Mouse (Mus musculus): ENCODE measurements around the gene Tas2r113. TPM values are rescaled to one million over a fixed set of nuclear protein-coding genes. Genes with fewer than 3 reads are reported as not detected.
"Not testable (repeated sequence)": the region's sequence is repeated elsewhere in the genome, so short reads cannot be mapped to it uniquely, and the experiment has no call there.

The Tas2r113 gene
- polyA plus RNA-seq (2012): not detected in 2 replicates

DNA sequence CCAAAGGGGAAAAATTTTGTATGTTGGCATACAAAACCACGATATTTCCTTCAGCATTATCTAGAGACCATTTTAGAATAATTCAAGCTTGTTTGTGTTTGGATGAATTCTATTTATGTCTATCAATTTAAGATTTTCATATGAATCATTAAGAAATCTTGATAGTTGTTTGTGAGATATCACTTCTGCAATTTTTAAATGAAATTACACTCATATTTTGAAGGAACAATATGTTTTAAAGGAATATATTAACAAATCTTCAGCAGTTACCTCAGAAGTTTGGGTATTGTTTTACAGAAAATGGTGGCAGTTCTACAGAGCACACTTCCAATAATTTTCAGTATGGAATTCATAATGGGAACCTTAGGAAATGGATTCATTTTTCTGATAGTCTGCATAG lies at the start of gene Tas2r113:
Gene Tas2r113 (plus strand): TSS at position 301 of the 400 bp plus-strand sequence.
- Histone ChIP-seq H3K4me1 (ENCODE audit: control insufficient read depth) (no peaks in the 10 kb centered on the region), H3K27me3 (ENCODE audit: control insufficient read depth) (no peaks in the 10 kb centered on the region), H3K4me3 (replicated peaks) (no peak within 1 kb of the TSS), H3K36me3 (ENCODE audit: control insufficient read depth) (no peaks in the 10 kb centered on the region), H3K9me3 (ENCODE audit: control insufficient read depth, low read length) (no peaks in the 10 kb centered on the region; the same call in 1 of the 2 replicates)
- TF ChIP-seq TAL1 (IDR thresholded peaks at IDR 0.05; ENCODE audit: low read length) (no peak), GATA1 (IDR thresholded peaks at IDR 0.05; ENCODE audit: low read length) (no peak)

DNA sequence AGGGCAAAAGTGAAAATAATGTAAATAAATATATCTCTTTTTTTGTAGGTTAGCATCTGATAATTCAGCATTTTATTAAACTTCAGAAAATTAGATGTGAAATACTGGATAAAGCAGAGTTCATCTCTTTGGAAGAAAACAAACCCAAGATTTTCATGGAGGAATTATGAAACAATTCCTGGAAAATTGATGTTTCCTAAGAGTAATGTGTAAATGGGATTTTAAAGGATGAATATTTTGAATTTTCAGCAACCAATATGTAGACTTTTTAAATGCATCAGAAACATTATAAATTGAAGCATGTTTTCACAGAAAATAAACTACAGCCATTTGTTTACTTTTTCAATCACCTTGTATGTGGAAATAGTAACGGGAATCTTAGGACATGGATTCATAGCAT lies 46.0 kb upstream of the Tas2r113 start, which contains the start of gene Tas2r123:
Gene Tas2r123 (plus strand): TSS at position 301 of the 400 bp plus-strand sequence.
- H3K9me3 ChIP-seq (ENCODE audit: control insufficient read depth, low read length): no peaks in the 10 kb centered on the region
- no peak within 1 kb of the TSS for H3K4me3 ChIP-seq (replicated peaks)
- no peaks in the 10 kb centered on the region for H3K36me3 ChIP-seq (ENCODE audit: control insufficient read depth)
- no peaks in the 10 kb centered on the region for H3K4me1 ChIP-seq (ENCODE audit: control insufficient read depth)
- TF ChIP-seq GATA1 (IDR thresholded peaks at IDR 0.05; ENCODE audit: low read length) (no peak), TAL1 (IDR thresholded peaks at IDR 0.05; ENCODE audit: low read length) (no peak)
- H3K27me3 ChIP-seq (ENCODE audit: control insufficient read depth): no peaks in the 10 kb centered on the region

GRCm38 (mm10) chr6:132855138-132855537 lies 37.7 kb upstream of the Tas2r113 start, which contains the start of gene Tas2r116:
Tas2r116 (plus strand) TSS chr6:132855438.
- H3K4me1 ChIP-seq (ENCODE audit: control insufficient read depth): no peaks in the 10 kb centered on the region
- H3K9me3 ChIP-seq (ENCODE audit: control insufficient read depth, low read length): no peaks in the 10 kb centered on the region
- no peak for TF ChIP-seq TAL1 (IDR thresholded peaks at IDR 0.05; ENCODE audit: low read length)
- no peak for TF ChIP-seq GATA1 (IDR thresholded peaks at IDR 0.05; ENCODE audit: low read length)
- no peaks in the 10 kb centered on the region for H3K36me3 ChIP-seq (ENCODE audit: control insufficient read depth)
- H3K27me3 ChIP-seq (ENCODE audit: control insufficient read depth): no peaks in the 10 kb centered on the region
- H3K4me3 ChIP-seq (replicated peaks): no peak within 1 kb of the TSS

DNA sequence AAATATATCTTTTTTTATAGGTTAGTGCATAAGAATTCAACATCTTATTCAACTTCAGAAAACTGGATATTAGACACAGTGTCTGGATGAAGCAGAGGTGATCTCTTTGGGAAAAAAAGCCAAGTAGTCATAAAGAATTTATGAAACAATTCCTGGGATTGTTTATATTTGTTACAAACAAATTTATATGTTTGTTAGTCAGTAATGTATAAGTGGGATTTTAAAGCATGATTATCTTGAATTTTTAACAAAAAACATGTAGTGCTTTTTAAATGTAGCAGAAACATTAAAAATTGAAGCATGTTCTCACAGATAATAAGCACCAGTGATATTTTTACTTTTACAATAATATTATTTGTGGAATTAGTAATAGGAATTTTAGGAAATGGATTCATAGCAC lies 25.1 kb upstream of the Tas2r113 start, which contains the start of gene Tas2r110:
Gene Tas2r110 (plus strand): TSS at position 301 of the 400 bp plus-strand sequence.
- Histone ChIP-seq H3K36me3 (ENCODE audit: control insufficient read depth) (no peaks in the 10 kb centered on the region), H3K4me3 (replicated peaks) (no peak within 1 kb of the TSS), H3K27me3 (ENCODE audit: control insufficient read depth) (no peaks in the 10 kb centered on the region), H3K4me1 (ENCODE audit: control insufficient read depth) (no peaks in the 10 kb centered on the region), H3K9me3 (ENCODE audit: control insufficient read depth, low read length) (no peaks in the 10 kb centered on the region)
- no peak for TF ChIP-seq GATA1 (IDR thresholded peaks at IDR 0.05; ENCODE audit: low read length)
- no peak for TF ChIP-seq TAL1 (IDR thresholded peaks at IDR 0.05; ENCODE audit: low read length)

- no peak for TF ChIP-seq TAL1 (IDR thresholded peaks at IDR 0.05; ENCODE audit: low read length)
- TF ChIP-seq GATA1 (IDR thresholded peaks at IDR 0.05; ENCODE audit: low read length): no peak
- H3K9me3 ChIP-seq (ENCODE audit: control insufficient read depth, low read length): no peaks in the 10 kb centered on the region; the same call in 1 of the 2 replicates
- no peaks in the 10 kb centered on the region for H3K36me3 ChIP-seq (ENCODE audit: control insufficient read depth)
- H3K4me1 ChIP-seq (ENCODE audit: control insufficient read depth): no peaks in the 10 kb centered on the region
- no peaks in the 10 kb centered on the region for H3K27me3 ChIP-seq (ENCODE audit: control insufficient read depth)
- no peak within 1 kb of the TSS for H3K4me3 ChIP-seq (replicated peaks)
Observed at GRCm38 (mm10) chr6:132909351-132909750, 16.5 kb downstream of the Tas2r113 start, which contains the start of gene Tas2r125. Tas2r125 (plus strand) TSS chr6:132909651.

GRCm38 (mm10) chr6:132941376-132941775 lies 48.6 kb downstream of the Tas2r113 start:
- H3K9me3 ChIP-seq (ENCODE audit: control insufficient read depth, low read length); H3K4me1 ChIP-seq (ENCODE audit: control insufficient read depth); H3K36me3 ChIP-seq (ENCODE audit: control insufficient read depth); H3K4me3 ChIP-seq (replicated peaks); H3K27me3 ChIP-seq (ENCODE audit: control insufficient read depth): not testable (repeated sequence)

Other genes starting within 250 kb of the Tas2r113 start
- gene A630073D07Rik, start 241.5 kb upstream of the Tas2r113 start, polyA plus RNA-seq (2012): not detected in 2 replicates
- gene Tas2r120, start 236.1 kb upstream of the Tas2r113 start, polyA plus RNA-seq (2012): not detected in 2 replicates
- not detected in 2 replicates for gene Tas2r121, start 192.0 kb upstream of the Tas2r113 start, polyA plus RNA-seq (2012)
- not detected in 2 replicates for gene Tas2r122, start 181.1 kb upstream of the Tas2r113 start, polyA plus RNA-seq (2012)
- gene Tas2r115, start 155.0 kb upstream of the Tas2r113 start, polyA plus RNA-seq (2012): not detected in 2 replicates
- gene Tas2r124, start 138.3 kb upstream of the Tas2r113 start, polyA plus RNA-seq (2012): not detected in 2 replicates
- gene Tas2r102, start 130.9 kb upstream of the Tas2r113 start, polyA plus RNA-seq (2012): not detected in 2 replicates
- not detected in 2 replicates for gene Tas2r136, start 114.8 kb upstream of the Tas2r113 start, polyA plus RNA-seq (2012)
- not detected in 2 replicates for gene Tas2r117, start 90.2 kb upstream of the Tas2r113 start, polyA plus RNA-seq (2012)
- gene Tas2r123, start 45.9 kb upstream of the Tas2r113 start, polyA plus RNA-seq (2012): not detected in 2 replicates
- not detected in 2 replicates for gene Tas2r116, start 37.6 kb upstream of the Tas2r113 start, polyA plus RNA-seq (2012)
- gene Tas2r110, start 25.0 kb upstream of the Tas2r113 start, polyA plus RNA-seq (2012): not detected in 2 replicates
- not detected in 2 replicates for gene Tas2r125, start 16.6 kb downstream of the Tas2r113 start, polyA plus RNA-seq (2012)
- gene Tas2r129, start 58.1 kb downstream of the Tas2r113 start, polyA plus RNA-seq (2012): not detected in 2 replicates
- not detected in 2 replicates for gene Tas2r131, start 64.9 kb downstream of the Tas2r113 start, polyA plus RNA-seq (2012)
- not detected in 2 replicates for gene Tas2r109, start 88.0 kb downstream of the Tas2r113 start, polyA plus RNA-seq (2012)
- gene Tas2r103, start 144.1 kb downstream of the Tas2r113 start, polyA plus RNA-seq (2012): not detected in 2 replicates
- gene Tas2r140, start 162.8 kb downstream of the Tas2r113 start, polyA plus RNA-seq (2012): not detected in 2 replicates
- gene Smim10l1, start 211.9 kb downstream of the Tas2r113 start, polyA plus RNA-seq (2012): 0.34 and 0.82 TPM in 2 replicates

All from erythroblast, embryonic 14.5 days (primary cell).